Mouse (Mus musculus) layer of hippocampus, adult 9-11 months (tissue): ENCODE data around the gene Ppp2r5d.
A peak's percentile ranks its signal among the peaks of the same experiment; 100 is the strongest.

ENCODE experiments used
- DNase-seq: peaks from one replicate; pipeline ENCODE4 v3.0.0; 2022

Ppp2r5d gene

GRCm38 (mm10) chr17:46679843-46680759 is 24.8 kb downstream of the Ppp2r5d start:
- no peak for DNase-seq

GRCm38 (mm10) chr17:46678911-46679310 is 26.0 kb downstream of the Ppp2r5d start:
- no peak for DNase-seq

GRCm38 (mm10) chr17:46678416-46678815 is 26.5 kb downstream of the Ppp2r5d start, which contains the start of gene Mea1:
Mea1 (plus strand) TSS chr17:46678793.
- DNase-seq, result no peak

- DNase-seq, result no peak
Measured at GRCm38 (mm10) chr17:46674530-46675283, 30.2 kb downstream of the Ppp2r5d start.

GRCm38 (mm10) chr17:46673850-46674529 is 30.9 kb downstream of the Ppp2r5d start, which contains the start of gene Rrp36:
Rrp36 (minus strand) TSS chr17:46674352.
- peak; percentile 90 for DNase-seq

- no peak for DNase-seq
Measured at GRCm38 (mm10) chr17:46669911-46670310, 35.0 kb downstream of the Ppp2r5d start.

- no peak for DNase-seq
Measured at GRCm38 (mm10) chr17:46667712-46668111, 37.2 kb downstream of the Ppp2r5d start.

- no peak for DNase-seq
Measured at GRCm38 (mm10) chr17:46662730-46663129, 42.2 kb downstream of the Ppp2r5d start.

- DNase-seq, result no peak
Measured at GRCm38 (mm10) chr17:46661981-46662380, 42.9 kb downstream of the Ppp2r5d start.

- no peak for DNase-seq
Measured at GRCm38 (mm10) chr17:46661351-46661750, 43.6 kb downstream of the Ppp2r5d start.

- DNase-seq, result no peak
Measured at GRCm38 (mm10) chr17:46656054-46656453, 48.9 kb downstream of the Ppp2r5d start.

- no peak for DNase-seq
Measured at GRCm38 (mm10) chr17:46651755-46652547, 53.0 kb downstream of the Ppp2r5d start.

GRCm38 (mm10) chr17:46651292-46651691 is 53.6 kb downstream of the Ppp2r5d start:
- no peak for DNase-seq

GRCm38 (mm10) chr17:46650232-46651031 is 54.5 kb downstream of the Ppp2r5d start, which contains the start of gene Cul7:
Cul7 (plus strand) TSS chr17:46650337.
- peak; percentile 94 for DNase-seq

GRCm38 (mm10) chr17:46649811-46650210 is 55.1 kb downstream of the Ppp2r5d start:
- no peak for DNase-seq

- no peak for DNase-seq
Measured at GRCm38 (mm10) chr17:46648436-46648835, 56.5 kb downstream of the Ppp2r5d start.

- no peak for DNase-seq
Measured at GRCm38 (mm10) chr17:46647279-46647678, 57.6 kb downstream of the Ppp2r5d start.

- DNase-seq, result no peak
Measured at GRCm38 (mm10) chr17:46646322-46646662, 58.6 kb downstream of the Ppp2r5d start.

GRCm38 (mm10) chr17:46645561-46646321 is 59.2 kb downstream of the Ppp2r5d start, which contains the start of the genes Klc4 and Mrpl2:
Klc4 (minus strand) TSS chr17:46646022.
Mrpl2 (plus strand) TSS chr17:46646229.
- DNase-seq, result peak; percentile 98

- no peak for DNase-seq
Measured at GRCm38 (mm10) chr17:46644916-46645475, 59.9 kb downstream of the Ppp2r5d start.
